Mouse (Mus musculus): Measurements from ENCODE around the gene Cfap65. TPM values are rescaled to one million over a fixed set of nuclear protein-coding genes. Genes with fewer than 3 reads are reported as not detected.
A peak's percentile ranks its signal among the peaks of the same experiment; 100 is the strongest.

The Cfap65 gene
- polyA plus RNA-seq, 1 experiment from 2014 or later, result 0.90 TPM

DNA sequence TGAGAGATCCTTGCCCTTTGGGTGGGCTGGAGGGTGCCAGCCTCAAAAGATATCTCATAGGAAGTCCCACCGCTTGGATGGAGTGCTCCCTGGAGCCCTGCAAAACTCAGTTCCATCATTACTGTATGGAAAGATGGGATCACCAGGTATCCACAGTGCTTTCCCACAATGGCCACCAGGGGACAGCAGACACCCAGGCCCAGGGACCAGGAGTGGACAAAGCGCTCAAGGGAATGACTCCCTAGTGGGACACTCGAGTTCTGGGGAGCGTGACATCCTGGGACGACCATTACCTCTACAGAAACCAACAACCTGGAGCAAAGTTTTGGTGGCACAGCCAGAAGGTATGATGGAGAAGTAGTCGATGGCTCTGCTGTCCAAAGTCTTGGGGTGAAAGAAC lies 8.7 kb downstream of the Cfap65 start:
- Histone ChIP-seq H3K9me3 (no peaks in the 10 kb centered on the region), H3K9ac (no peak overlapping the region), H3K4me2 (no peak overlapping the region), H3K27me3 (replicated peaks) (peaks cover 10% of the 10 kb centered on the region; the same call in 1 of the 2 replicates), H3K4me3 (no peak overlapping the region), H3K27ac (no peak overlapping the region), H3K36me3 (replicated peaks) (no peaks in the 10 kb centered on the region), H3K4me1 (no peaks in the 10 kb centered on the region)
- no peak for ATAC-seq (replicated peaks)
- WGBS, result 35% methylated on average over 6 of the region's 6 CpGs

DNA sequence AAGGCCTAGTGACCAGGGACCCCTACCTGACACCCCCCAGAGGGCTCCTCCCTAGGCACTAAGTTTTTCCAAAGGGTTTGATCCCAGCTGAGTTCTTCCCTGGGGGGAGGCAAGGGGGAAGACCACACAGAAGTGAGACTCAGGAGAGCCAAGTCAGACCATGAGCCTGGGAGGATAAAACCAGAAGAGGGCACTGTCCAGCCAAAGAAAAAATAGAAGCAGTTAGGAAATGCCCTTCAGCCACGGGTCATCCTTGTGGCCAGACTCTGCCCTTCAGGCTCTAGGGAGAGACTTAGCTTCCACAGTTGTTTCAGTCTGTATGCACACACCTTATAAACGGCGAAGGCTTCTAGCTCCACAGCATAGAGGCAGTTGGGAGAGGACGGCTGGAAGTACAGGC lies 10.9 kb downstream of the Cfap65 start:
- Histone ChIP-seq H3K9me3 (no peaks in the 10 kb centered on the region), H3K4me3 (no peak overlapping the region), H3K4me2 (no peak overlapping the region), H3K4me1 (no peaks in the 10 kb centered on the region), H3K27ac (no peak overlapping the region), H3K36me3 (replicated peaks) (no peaks in the 10 kb centered on the region), H3K9ac (no peak overlapping the region), H3K27me3 (replicated peaks) (peaks cover 3% of the 10 kb centered on the region; the same call in 1 of the 2 replicates)
- no peak for ATAC-seq (replicated peaks)
- 67% methylated on average over 4 of the region's 4 CpGs for WGBS

DNA sequence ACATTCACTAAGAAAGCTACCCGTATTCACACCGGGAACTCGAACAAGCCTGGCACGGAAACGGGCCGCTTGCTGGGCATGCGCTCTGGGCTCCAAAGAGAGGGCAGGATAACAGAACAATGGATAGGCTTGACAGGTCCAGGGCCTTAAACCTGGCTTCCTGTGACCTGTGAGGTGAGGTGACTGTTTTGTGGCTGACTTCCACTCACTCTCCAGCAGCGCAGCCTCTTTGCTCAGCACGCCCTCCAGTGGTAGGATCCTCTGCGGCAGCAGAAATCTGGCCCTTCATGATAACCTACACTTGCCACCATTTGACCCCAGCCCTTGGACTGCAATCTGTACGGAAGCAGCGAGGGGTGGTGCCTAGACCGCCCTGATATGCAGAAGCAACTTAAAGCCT lies 19.7 kb downstream of the Cfap65 start:
- H3K36me3 ChIP-seq (replicated peaks), result no peaks in the 10 kb centered on the region
- 27% methylated on average over 13 of the region's 13 CpGs for WGBS
- no peak overlapping the region for H3K9ac ChIP-seq
- no peak for ATAC-seq (replicated peaks)
- H3K4me3 ChIP-seq, result no peak overlapping the region
- no peak overlapping the region for H3K27ac ChIP-seq
- H3K9me3 ChIP-seq, result no peaks in the 10 kb centered on the region
- no peaks in the 10 kb centered on the region for H3K4me1 ChIP-seq
- no peak overlapping the region for H3K4me2 ChIP-seq
- peaks cover 6% of the 10 kb centered on the region; the same call in 1 of the 2 replicates for H3K27me3 ChIP-seq (replicated peaks)

DNA sequence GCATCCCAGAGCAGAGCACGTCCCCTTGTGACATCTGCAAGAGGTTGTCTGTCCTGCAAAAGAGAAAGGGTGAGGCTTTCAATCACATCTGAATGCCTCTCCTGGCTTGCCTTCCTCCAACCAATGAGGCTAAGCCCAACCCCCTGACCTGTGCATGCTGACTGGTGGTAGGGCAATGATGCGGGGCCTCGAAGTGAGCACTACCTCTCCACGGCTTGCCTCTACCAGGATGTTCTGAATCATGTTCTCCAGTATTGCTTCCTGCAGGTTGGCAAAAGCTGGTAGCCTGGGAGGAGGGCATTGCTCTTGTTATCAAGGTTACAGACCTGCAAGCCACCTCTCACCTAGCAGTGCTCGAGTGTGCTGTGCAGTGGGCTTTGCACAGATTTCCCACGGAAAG lies 33.2 kb downstream of the Cfap65 start:
- Histone ChIP-seq H3K4me1 (peaks cover 14% of the 10 kb centered on the region), H3K9ac (no peak overlapping the region), H3K4me2 (no peak overlapping the region), H3K9me3 (no peaks in the 10 kb centered on the region), H3K4me3 (no peak overlapping the region), H3K36me3 (replicated peaks) (no peaks in the 10 kb centered on the region), H3K27ac (no peak overlapping the region), H3K27me3 (replicated peaks) (peaks cover 65% of the 10 kb centered on the region)
- 22% methylated on average over 6 of the region's 6 CpGs for WGBS
- ATAC-seq (replicated peaks), result no peak

DNA sequence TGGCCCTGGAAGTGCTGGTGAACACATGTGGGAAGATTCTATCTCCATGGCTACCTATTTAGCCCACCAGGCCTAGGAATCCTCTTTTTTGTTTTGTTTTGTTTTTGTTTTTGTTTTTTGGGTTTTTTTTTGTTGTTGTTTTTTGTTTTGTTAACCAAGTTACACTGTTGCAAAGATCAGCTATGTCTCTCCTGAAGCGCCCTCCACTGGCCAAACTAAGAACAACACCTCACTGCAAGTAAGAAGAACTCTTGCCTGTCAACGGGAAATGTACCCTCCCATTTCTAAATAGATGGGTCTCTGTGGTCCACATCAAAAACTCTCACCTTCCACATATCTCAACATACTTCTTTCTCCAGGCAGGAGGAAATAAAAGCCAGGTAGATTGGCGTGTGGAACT lies 33.7 kb downstream of the Cfap65 start:
- ATAC-seq (replicated peaks), result no peak
- Histone ChIP-seq H3K27ac (no peak overlapping the region), H3K9ac (no peak overlapping the region), H3K27me3 (replicated peaks) (peaks cover 70% of the 10 kb centered on the region), H3K4me3 (no peak overlapping the region), H3K36me3 (replicated peaks) (no peaks in the 10 kb centered on the region), H3K9me3 (no peaks in the 10 kb centered on the region), H3K4me2 (no peak overlapping the region), H3K4me1 (peaks cover 14% of the 10 kb centered on the region)
- 4% methylated on average over 3 of the region's 3 CpGs for WGBS

DNA sequence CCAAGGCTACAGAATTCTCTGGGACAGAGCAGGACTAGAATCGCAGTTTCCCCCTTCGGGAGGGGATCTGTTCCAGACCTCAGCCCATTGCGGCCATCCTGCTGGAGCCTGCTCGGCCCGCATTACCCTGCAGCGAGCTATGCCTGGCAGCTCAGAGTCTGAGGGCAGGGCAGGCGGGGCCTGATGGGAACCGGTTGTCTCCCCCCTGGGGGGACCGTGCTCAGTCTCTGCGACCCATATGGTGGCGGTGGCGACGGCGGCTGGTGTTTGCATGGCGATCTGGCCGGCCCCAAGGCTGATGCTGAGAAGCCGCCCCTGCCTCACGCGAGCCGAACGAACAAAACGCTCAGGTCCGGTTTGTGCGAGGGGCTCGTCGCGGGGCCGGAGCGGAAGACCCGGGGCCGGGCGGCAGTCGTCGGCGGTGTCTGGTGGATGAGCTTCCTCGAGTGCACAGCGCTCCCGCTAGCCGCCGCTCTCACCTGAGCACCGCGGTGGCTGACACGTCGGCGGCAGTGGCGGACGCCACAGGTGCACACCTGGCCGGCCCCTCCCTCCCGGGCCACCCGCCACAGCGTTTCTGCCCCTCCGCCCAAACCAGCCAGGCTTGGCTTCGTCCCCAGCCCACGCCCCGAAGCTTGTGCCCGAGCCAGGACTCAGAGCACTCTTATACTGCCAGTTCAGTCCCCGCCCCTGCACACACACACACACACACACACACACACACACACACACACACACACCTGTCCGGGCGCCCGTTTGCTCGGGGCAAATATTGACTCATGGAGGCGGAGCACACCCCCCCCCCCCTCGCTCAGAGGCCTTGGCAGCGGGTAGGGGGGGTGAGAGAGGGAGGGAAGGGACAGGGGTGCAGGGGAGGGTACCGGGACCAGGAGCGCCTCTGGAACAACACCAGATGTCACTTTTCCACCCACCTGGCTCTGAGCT lies 34.8 kb downstream of the Cfap65 start:
- Histone ChIP-seq H3K9ac (peak overlapping the region; percentile 31; the same call in 1 of the 2 replicates), H3K27ac (no peak overlapping the region)

DNA sequence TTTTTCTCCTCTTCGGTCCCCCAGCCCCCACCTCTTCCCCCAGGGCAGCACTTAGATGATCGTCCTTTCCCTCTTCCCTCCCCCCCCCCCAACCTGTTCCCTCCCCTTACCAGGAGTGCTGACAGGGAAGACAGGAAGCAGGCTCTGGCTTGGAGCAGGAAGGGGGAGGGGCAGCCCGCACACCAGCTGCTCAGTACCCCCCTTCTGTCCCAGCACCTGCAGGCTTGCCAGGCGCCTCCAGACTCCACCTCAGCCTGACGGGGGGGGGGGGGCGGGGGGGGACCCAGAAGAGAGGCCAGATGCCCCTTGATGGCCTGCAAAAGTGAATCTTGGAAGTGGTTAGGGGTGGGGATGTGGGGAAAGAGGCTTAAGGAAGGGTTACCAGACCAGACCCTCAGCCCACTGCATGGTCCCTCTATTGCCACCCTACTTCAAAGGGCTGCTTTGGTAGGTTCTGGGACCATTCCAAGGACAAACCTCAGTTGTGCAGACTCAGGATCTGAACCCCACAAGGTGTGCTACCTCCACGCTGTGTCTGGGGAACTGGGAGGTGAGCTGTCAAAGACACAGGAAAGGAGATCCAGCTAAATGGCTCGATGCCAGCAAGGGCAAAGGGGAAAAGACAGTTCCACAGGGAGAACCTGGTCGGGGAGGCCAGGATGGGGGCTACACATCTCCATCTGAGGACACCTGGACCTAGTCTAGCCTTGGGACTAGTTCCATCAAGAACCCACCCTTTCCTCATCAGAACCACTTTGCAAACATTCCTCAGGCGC lies 36.6 kb downstream of the Cfap65 start:
- no peak overlapping the region for H3K9ac ChIP-seq
- no peak overlapping the region for H3K4me2 ChIP-seq
- no peak for ATAC-seq (replicated peaks)
- H3K9me3 ChIP-seq, result no peaks in the 10 kb centered on the region
- H3K4me1 ChIP-seq, result peaks cover 14% of the 10 kb centered on the region
- WGBS, result 11% methylated on average over 7 of the region's 10 CpGs
- no peak overlapping the region for H3K27ac ChIP-seq
- H3K4me3 ChIP-seq, result no peak overlapping the region
- H3K27me3 ChIP-seq (replicated peaks), result peaks cover 87% of the 10 kb centered on the region
- H3K36me3 ChIP-seq (replicated peaks), result no peaks in the 10 kb centered on the region

More for the DNA sequence above, 34.8 kb downstream of the Cfap65 start:
- H3K4me2 ChIP-seq, result peak overlapping the region; percentile 72
- peaks cover 14% of the 10 kb centered on the region for H3K4me1 ChIP-seq
- ATAC-seq (replicated peaks), result peak; percentile 46
- H3K9me3 ChIP-seq, result no peaks in the 10 kb centered on the region
- peak overlapping the region; percentile 36 for H3K4me3 ChIP-seq
- peaks cover 77% of the 10 kb centered on the region for H3K27me3 ChIP-seq (replicated peaks)
- under 1% methylated on average over 65 of the region's 66 CpGs for WGBS
- no peaks in the 10 kb centered on the region for H3K36me3 ChIP-seq (replicated peaks)

DNA sequence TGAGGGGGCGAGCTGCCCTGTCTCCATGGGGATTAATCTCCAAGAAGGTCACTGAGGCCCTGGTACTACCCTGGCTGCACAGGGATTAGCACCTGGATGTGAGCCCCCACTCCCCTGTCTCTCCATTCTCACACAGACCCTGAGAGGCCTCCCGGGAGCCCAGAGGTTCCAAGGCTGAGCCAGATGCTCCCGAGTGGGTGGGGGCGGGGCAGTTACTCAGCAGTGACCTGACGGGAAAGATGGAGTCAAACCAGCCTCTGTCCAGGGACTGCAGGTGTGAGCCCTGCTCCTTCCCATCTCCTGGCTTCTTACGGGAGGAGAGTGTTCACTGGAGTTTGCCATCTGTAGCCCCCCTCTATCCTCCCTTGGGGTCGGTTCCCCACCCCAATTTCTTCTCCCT lies 37.4 kb downstream of the Cfap65 start:
- ATAC-seq (replicated peaks), result no peak
- Histone ChIP-seq H3K9me3 (no peaks in the 10 kb centered on the region), H3K9ac (no peak overlapping the region), H3K27ac (no peak overlapping the region), H3K4me3 (no peak overlapping the region), H3K4me1 (peaks cover 19% of the 10 kb centered on the region), H3K27me3 (replicated peaks) (peaks cover 85% of the 10 kb centered on the region), H3K36me3 (replicated peaks) (no peaks in the 10 kb centered on the region), H3K4me2 (no peak overlapping the region)
- 5% methylated on average over 7 of the region's 7 CpGs for WGBS

DNA sequence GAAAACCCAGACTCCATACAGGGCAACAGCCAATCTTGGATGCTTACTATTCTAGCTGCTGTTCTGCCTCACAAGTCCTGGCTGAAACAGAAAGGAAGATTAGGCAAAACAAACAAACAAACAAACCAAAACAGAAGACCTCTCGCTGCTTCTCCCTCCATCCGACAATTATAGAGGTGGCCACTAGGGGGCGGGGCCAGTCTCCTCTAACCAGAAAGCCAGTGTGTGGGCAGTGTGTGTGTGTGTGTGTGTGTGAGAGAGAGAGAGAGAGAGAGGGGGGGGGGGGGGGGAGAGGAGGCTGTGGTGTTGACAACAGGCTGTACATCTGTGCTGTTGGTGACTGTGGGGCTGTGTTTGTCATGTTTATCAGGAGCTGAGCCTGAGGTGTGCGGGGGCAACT lies 40.4 kb downstream of the Cfap65 start:
- ATAC-seq (replicated peaks), result no peak
- H3K27me3 ChIP-seq (replicated peaks), result peaks cover 85% of the 10 kb centered on the region
- H3K27ac ChIP-seq, result no peak overlapping the region
- peaks cover 16% of the 10 kb centered on the region for H3K4me1 ChIP-seq
- no peaks in the 10 kb centered on the region for H3K36me3 ChIP-seq (replicated peaks)
- WGBS, result 15% methylated on average over 4 of the region's 4 CpGs
- no peak overlapping the region for H3K4me2 ChIP-seq
- no peak overlapping the region for H3K9ac ChIP-seq
- H3K9me3 ChIP-seq, result no peaks in the 10 kb centered on the region
- no peak overlapping the region for H3K4me3 ChIP-seq

DNA sequence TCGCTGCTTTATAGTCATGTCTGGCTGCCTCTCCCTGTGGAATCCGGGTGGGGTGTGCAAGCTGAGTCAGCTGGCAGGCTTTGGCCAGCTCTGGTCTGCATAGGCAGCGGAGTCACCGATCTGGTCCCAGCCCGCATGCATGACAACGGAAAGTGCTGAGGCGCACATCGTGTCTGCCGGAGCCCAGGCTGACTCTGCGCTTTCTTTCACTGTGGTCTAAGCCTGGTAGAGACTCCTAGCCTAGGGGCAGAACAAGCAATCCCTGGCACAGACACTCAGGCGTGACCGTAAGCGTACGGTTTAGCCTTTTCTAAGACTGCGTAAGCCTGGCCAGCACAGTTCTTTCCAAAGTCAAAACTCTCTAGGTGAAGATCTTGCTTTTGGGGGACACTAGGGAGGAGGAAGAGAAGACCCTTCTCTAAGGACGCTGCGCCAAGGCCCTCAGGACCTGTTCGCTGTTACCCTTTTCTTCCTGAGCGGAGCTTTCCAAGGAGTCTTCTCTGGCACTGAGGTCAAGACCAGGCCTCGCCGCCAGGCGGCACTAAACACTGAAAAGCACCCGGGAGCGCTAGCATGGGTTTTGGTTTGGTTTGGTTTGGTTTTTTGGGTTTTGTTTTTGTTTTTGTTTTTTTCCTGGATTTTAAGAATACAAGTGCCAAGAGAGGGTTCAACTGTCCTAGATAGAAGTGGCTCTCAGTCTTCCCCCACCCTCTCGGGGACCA lies 42.1 kb downstream of the Cfap65 start, which contains the start of gene Cryba2:
Gene Cryba2 (minus strand): TSS at position 10 of the 722 bp plus-strand sequence.
- Histone ChIP-seq H3K9ac (peak within 1 kb of the TSS; percentile 7; the same call in 1 of the 2 replicates), H3K27me3 (replicated peaks) (peaks cover 85% of the 10 kb centered on the region), H3K4me3 (peak within 1 kb of the TSS; percentile 27), H3K27ac (no peak within 1 kb of the TSS), H3K4me2 (peak within 1 kb of the TSS; percentile 47), H3K9me3 (no peaks in the 10 kb centered on the region), H3K4me1 (peaks cover 16% of the 10 kb centered on the region), H3K36me3 (replicated peaks) (no peaks in the 10 kb centered on the region)
- 4% methylated on average over 25 of the region's 25 CpGs for WGBS
- ATAC-seq (replicated peaks), result peak; percentile 43; the same call in 1 of the 2 replicates

DNA sequence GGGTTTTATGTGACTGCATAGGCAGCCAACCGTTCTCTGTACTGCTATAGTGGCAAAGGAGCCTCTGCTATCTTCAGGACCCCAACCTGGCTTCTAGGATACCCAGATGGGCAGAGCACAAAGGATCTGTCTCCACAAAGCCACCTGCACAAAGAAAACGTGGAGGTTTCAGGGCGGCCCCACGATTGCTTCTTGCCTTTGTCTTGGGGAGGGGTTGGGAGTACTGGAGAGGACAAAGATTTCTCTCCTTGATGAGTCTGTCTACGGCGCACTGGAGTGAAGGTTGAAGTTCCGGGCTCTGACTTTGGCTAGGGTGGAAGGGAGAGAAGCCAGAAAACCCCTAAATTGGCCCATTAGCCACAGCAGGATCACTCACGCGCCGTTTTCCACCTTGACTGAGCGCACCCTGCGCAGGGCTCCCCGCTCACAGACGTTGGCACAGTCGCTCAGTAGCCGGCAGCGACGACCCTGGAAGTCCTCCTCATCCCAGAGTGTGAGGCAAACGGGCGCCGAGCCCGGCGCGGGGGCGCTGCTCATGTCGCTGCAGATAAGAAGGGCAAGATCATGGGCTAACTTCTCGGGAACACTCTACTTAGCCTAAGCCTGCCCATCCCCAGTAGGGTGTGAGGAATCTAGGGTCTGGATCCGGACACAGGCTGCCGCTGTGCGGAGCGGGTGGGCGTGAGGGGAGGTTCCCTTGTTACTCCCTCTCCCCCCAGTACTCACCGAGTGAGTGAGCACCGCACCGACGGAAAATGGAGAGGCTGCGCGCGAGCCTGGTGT lies 42.9 kb downstream of the Cfap65 start:
- H3K27me3 ChIP-seq (replicated peaks), result peaks cover 85% of the 10 kb centered on the region
- no peaks in the 10 kb centered on the region for H3K36me3 ChIP-seq (replicated peaks)
- H3K9me3 ChIP-seq, result no peaks in the 10 kb centered on the region
- peaks cover 13% of the 10 kb centered on the region for H3K4me1 ChIP-seq
- peak overlapping the region; percentile 27 for H3K4me3 ChIP-seq
- peak overlapping the region; percentile 47 for H3K4me2 ChIP-seq
- 1% methylated on average over 39 of the region's 39 CpGs for WGBS
- peak; percentile 68 for ATAC-seq (replicated peaks)
- peak overlapping the region; percentile 7; the same call in 1 of the 2 replicates for H3K9ac ChIP-seq
- no peak overlapping the region for H3K27ac ChIP-seq
